Mouse (Mus musculus) ES-E14 (cell line): ENCODE measurements around the gene Sh2b3. TPM values are rescaled to one million over a fixed set of nuclear protein-coding genes. Genes with fewer than 3 reads are reported as not detected.

Experiments
- DNase-seq: peaks from one replicate; pipeline ENCODE4 v3.0.0-alpha.2; 2013; ENCODE audit warnings: low read depth, low spot score
- H3K27ac ChIP-seq: 2 replicates; pipeline ENCODE4 v1.5.1; 2012; ENCODE audit warnings: low read depth, mild to moderate bottlenecking, low read length, moderate library complexity, mixed read lengths; ENCODE audit not compliant: poor library complexity, insufficient read depth, severe bottlenecking
- H3K36me3 ChIP-seq: 2 replicates; pipeline ENCODE4 v1.6.1; 2012; ENCODE audit warnings: mild to moderate bottlenecking, low read length, moderate library complexity, mixed read lengths; ENCODE audit not compliant: control insufficient read depth, poor library complexity, insufficient read depth, severe bottlenecking
- H3K4me1 ChIP-seq, 2 experiments: fragments of 150-350 bp in 1 of 2; sonication (generic) in 1 of 2; 2 replicates each; pipeline ENCODE4 v1.6.1; 2012; ENCODE audit warnings: low read length in 2 of 2, mild to moderate bottlenecking in 1 of 2, mixed read lengths in 1 of 2; ENCODE audit not compliant: control insufficient read depth in 2 of 2, insufficient read depth in 2 of 2, poor library complexity in 1 of 2
- H3K4me3 ChIP-seq, 2 experiments: fragments of 150-350 bp in 1 of 2; sonication (generic) in 1 of 2; 2 replicates each; pipeline ENCODE4 v1.5.1; 2012; ENCODE audit warnings: low read length in 2 of 2, low read depth in 1 of 2, mild to moderate bottlenecking in 1 of 2, mixed read lengths in 1 of 2; ENCODE audit not compliant: insufficient read depth in 1 of 2, poor library complexity in 1 of 2, severe bottlenecking in 1 of 2
- H3K9ac ChIP-seq: 2 replicates; pipeline ENCODE4 v1.6.1; 2012; ENCODE audit warnings: low read depth, mild to moderate bottlenecking, low read length, mixed read lengths; ENCODE audit not compliant: poor library complexity, insufficient read depth, severe bottlenecking
- H3K9me3 ChIP-seq: fragments of 150-350 bp; sonication (generic); 2 replicates; pipeline ENCODE4 v1.6.1; 2012; ENCODE audit warnings: low read depth, mild to moderate bottlenecking, low read length; ENCODE audit not compliant: control insufficient read depth, insufficient read depth
- CHD2 ChIP-seq: IDR thresholded peaks from 2 replicates; pipeline ENCODE4 v1.6.1; 2014; ENCODE audit warnings: mild to moderate bottlenecking, low read depth, low read length, inconsistent platforms
- HCFC1 ChIP-seq: IDR thresholded peaks from 2 replicates; pipeline ENCODE4 v1.6.1; 2012; ENCODE audit warnings: low read length, inconsistent platforms, borderline replicate concordance; ENCODE audit not compliant: insufficient read depth
- MAFK ChIP-seq: IDR thresholded peaks from 2 replicates; pipeline ENCODE4 v1.6.1; 2014; ENCODE audit warnings: mild to moderate bottlenecking, low read depth, low read length, inconsistent platforms; ENCODE audit not compliant: insufficient read depth
- ZC3H11A ChIP-seq: IDR thresholded peaks from 2 replicates; pipeline ENCODE4 v1.6.1; 2012; ENCODE audit warnings: low read depth, mild to moderate bottlenecking, inconsistent platforms, low read length, borderline replicate concordance
- ZNF384 ChIP-seq: IDR thresholded peaks from 2 replicates; pipeline ENCODE4 v1.6.1; 2012; ENCODE audit warnings: low read depth, low read length, inconsistent platforms
- in situ Hi-C, 2 experiments: fragments of 600-800 bp; cut with MboI; formaldehyde crosslinking; loops; one replicate each; pipeline ENCODE4 v1.15.1; 2025; ENCODE audit warnings: low sequenced_read_pairs in 2 of 2, inconsistent platforms in 1 of 2; ENCODE audit not compliant: unreplicated experiment in 2 of 2
- total RNA-seq: library from RNA; depleted of rRNA; stranded (reverse); fragments of 300-350 nt; gene quantifications from 2 replicates; pipeline ENCODE4 v1.2.3, GENCODE M21; 2012

Sh2b3 gene
- total RNA-seq, 1 experiment, result 9.1 TPM

- no peak overlapping the region; a peak in 1 of 4 replicates for H3K4me3 ChIP-seq
- peaks cover 0 to 16% of the 10 kb centered on the region in 2 experiments; a peak in 2 of 4 replicates for H3K4me1 ChIP-seq
- peaks cover 77% of the 10 kb centered on the region for H3K36me3 ChIP-seq
- no peaks in the 10 kb centered on the region for H3K9me3 ChIP-seq
- H3K9ac ChIP-seq, result no peak overlapping the region
- DNase-seq, result no peak
- TF ChIP-seq HCFC1 (no peak), CHD2 (no peak), ZC3H11A (no peak), MAFK (no peak), ZNF384 (no peak)
- in situ Hi-C loops, result no loop called here
- no peak overlapping the region for H3K27ac ChIP-seq
Measured at GRCm38 (mm10) chr5:121813744-121814143, 23.7 kb downstream of the Sh2b3 start.

- H3K4me1 ChIP-seq, result peaks cover 0 to 16% of the 10 kb centered on the region in 2 experiments; a peak in 2 of 4 replicates
- no peak overlapping the region for H3K9ac ChIP-seq
- DNase-seq, result no peak
- H3K27ac ChIP-seq, result no peak overlapping the region
- H3K9me3 ChIP-seq, result no peaks in the 10 kb centered on the region
- peaks cover 66% of the 10 kb centered on the region for H3K36me3 ChIP-seq
- no peak for TF ChIP-seq HCFC1
- TF ChIP-seq MAFK, result no peak
- no peak for TF ChIP-seq ZC3H11A
- no peak for TF ChIP-seq ZNF384
- TF ChIP-seq CHD2, result no peak
- no peak overlapping the region for H3K4me3 ChIP-seq
- in situ Hi-C loops, result no loop called here
Measured at GRCm38 (mm10) chr5:121812526-121813243, 24.8 kb downstream of the Sh2b3 start.

GRCm38 (mm10) chr5:121811485-121811931 is 25.9 kb downstream of the Sh2b3 start:
- Histone ChIP-seq H3K4me3 (no peak overlapping the region), H3K27ac (no peak overlapping the region), H3K9me3 (no peaks in the 10 kb centered on the region), H3K9ac (no peak overlapping the region), H3K36me3 (peaks cover 55% of the 10 kb centered on the region), H3K4me1 (peaks cover 0 to 16% of the 10 kb centered on the region in 2 experiments; a peak in 2 of 4 replicates)
- in situ Hi-C loops, result no loop called here
- DNase-seq, result no peak
- TF ChIP-seq CHD2 (no peak), HCFC1 (no peak), ZNF384 (no peak), ZC3H11A (no peak), MAFK (no peak)

- Histone ChIP-seq H3K9ac (no peak overlapping the region), H3K4me1 (peaks cover 0 to 16% of the 10 kb centered on the region in 2 experiments; a peak in 2 of 4 replicates), H3K27ac (no peak overlapping the region), H3K36me3 (peaks cover 48% of the 10 kb centered on the region), H3K9me3 (no peaks in the 10 kb centered on the region), H3K4me3 (no peak overlapping the region)
- DNase-seq, result no peak
- TF ChIP-seq HCFC1 (no peak), MAFK (no peak), ZC3H11A (no peak), CHD2 (no peak), ZNF384 (no peak)
- in situ Hi-C loops, result no loop called here
Measured at GRCm38 (mm10) chr5:121810331-121811151, 26.9 kb downstream of the Sh2b3 start.
